Mouse (Mus musculus) left cerebral cortex, adult 18-20 months (tissue): ENCODE measurements at regions not wholly inside any gene's neighbourhood (a gene's known extent, or its start where the extent isn't known, plus 50 kb on each side); places are given as distances from the start of the nearest gene placed in this dataset.

ENCODE experiments used
- DNase-seq, 2 experiments: peaks; one replicate each; pipeline ENCODE4 v3.0.0; 2021 to 2022; ENCODE audit warnings: low spot score in 2 of 2, mixed read lengths in 1 of 2

DNA sequence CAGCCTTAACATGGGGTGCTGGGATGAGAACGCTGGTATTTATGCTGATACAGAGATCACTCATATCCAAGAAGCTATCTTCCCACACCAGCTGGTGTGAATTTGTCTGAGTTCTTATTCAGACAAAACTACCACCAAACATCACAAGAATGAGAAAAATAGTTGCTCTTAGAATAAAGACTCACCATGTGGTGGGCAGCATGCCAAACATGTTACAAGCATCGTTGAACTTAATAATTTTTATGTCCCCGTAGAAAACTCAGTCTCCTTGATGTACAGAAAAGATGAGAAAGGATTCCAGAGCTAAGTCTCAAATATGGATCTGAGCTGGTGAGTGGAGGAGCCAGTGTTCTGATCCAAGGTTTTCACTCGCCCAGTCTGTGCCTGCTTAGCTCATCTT, 196.5 kb downstream of the Cmpk2 start:
- DNase-seq = no peak

DNA sequence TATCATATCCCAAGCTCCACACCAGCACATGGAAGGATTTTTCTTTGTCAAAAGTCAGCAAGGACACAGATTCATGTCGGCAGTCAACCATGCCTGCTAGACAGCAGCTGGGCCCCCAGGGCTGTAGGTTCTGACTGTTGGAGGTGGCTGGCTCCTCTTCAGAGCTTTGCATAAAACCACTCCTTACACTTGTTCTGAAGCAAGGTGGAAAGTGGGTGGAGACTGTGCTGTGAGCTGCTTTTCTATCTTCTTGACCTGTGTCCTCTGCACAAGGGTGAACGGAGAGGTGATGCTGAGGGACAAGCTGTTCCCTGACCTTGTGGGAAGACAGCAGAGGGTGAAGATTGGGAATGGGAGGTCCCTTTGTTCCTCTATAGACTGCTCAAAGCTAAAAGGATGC, 185.2 kb downstream of the Cmpk2 start:
- no peak for DNase-seq

DNA sequence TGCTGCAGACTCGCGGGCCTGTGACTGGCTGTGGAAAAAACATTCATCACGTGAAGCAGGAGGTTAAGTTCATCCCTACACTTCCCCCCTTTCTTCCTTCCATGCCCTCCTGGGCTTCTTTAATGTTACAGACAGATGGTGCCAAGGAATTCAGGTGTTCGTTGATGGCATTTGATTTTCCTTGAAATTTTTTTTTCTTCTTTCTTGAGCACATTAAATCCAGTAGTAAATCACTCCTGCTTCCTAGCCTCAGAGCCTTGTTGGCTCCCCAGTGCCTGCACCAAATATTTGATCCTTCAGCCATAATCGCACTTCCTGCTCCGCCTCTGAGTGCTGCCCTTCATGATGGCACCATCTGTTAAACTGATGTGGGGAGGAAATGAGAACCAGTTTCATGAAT, 184.8 kb downstream of the Cmpk2 start:
- DNase-seq = no peak

DNA sequence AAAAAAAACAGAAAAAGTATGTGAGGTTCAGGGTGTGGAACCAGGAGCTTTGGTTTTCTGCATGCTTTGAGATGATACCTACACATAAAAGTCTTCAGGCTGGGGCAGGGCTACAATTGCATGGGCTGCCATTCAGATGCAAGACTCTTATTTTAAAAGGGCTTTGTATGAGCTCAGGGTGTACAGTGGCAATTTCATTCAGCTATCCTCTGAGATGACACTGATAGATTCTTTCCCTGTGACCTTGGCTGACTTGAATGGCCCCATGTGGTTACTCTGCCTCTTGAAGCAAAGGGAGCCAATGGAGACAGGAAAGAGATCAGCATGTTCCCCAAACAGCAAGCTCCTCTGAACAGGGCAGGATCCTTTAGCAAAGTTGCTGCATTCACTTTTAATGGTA, 177.1 kb downstream of the Cmpk2 start:
- DNase-seq = no peak

DNA sequence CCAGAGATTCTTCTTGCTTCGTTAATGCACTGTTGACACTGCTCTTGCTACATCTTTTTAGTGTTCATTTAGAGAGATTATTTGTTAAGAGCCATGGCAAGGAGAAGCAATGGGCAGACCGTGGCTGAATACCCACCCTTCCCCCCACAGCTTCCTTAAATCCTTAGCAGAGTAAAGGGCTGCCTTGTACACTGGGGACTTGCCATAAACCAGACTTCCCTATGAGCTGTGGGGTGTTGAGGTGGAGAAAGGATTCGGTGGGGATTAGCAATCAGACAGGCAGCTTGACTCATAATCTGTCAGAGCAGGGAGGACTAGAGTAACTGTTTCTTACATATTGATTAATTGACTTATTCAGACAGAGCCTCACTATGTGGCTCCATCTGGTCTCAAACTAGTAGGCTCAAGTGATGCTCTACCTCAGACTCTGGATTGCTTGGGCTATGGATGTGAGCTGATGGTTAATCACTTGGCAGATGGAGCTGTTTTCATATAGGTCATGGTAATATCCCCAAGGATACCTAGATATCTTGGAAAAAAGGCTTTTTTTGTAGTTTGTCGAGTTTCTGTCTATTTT, 166.7 kb downstream of the Cmpk2 start:
- no peak for DNase-seq

DNA sequence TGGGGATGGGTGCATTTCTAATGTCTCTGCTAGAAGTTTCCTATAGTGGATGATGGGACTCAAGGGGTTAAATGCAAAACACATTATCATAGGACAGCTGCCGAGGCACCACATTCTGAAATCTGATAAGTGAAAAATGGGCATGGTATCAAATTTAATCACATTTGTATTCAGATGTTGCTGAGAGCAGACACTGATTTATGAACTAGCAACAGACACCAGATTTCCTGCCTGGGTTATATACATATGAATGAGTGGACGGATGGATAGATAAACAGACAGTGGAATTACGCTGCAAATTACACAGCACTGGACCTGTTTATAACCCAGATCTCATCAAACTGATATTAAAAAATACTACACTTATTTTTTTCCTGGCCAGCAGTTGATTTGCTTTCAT, 166.2 kb downstream of the Cmpk2 start:
- no peak for DNase-seq

DNA sequence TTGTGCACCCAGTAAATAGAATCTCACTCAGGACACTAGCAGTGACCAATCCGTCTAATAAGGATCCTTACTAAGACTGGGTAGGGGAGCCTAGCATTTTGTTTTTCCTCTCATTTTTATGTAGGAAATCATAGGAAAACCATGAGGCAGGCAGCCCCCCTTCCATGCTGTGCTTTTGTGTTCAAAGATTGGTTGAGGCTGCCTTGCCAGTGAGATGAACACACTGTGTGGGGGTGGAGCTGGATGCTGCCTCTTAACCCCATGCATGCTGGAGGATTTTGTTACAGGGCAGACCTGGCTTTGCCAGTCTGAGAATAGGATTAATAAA, 162.8 kb downstream of the Cmpk2 start:
- DNase-seq = no peak

DNA sequence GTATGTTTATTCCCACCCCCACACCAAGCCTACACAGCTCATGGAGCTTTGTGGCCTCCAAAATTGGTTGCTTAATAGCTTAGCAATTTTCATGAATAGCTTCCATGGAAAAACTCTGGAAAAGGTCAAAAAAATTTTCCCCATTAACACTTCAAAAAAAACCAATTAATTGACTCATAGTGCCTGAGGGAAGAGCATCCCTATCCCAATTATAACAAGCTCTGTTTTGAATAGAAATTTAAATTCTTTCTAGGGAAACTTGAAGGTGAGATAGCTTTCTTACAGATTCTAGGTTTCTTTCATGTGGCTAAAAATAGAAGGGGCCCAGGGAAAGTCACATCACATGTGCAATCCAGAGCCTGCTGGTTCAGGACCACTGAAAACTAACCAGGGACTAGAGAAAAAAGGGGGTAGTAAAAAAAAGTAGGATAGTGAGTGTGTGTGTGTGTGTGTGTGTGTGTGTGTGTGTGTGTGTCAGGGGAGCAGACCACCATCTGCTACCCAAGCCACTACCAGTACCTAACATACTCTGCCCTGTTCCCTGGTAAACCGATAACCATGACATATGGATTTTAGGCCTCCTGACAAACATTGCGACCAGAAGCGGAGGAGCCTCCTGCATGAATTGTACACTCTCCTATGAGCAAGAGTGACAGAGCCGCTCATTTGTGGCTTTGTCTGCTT, 162.2 kb downstream of the Cmpk2 start:
- DNase-seq = no peak

DNA sequence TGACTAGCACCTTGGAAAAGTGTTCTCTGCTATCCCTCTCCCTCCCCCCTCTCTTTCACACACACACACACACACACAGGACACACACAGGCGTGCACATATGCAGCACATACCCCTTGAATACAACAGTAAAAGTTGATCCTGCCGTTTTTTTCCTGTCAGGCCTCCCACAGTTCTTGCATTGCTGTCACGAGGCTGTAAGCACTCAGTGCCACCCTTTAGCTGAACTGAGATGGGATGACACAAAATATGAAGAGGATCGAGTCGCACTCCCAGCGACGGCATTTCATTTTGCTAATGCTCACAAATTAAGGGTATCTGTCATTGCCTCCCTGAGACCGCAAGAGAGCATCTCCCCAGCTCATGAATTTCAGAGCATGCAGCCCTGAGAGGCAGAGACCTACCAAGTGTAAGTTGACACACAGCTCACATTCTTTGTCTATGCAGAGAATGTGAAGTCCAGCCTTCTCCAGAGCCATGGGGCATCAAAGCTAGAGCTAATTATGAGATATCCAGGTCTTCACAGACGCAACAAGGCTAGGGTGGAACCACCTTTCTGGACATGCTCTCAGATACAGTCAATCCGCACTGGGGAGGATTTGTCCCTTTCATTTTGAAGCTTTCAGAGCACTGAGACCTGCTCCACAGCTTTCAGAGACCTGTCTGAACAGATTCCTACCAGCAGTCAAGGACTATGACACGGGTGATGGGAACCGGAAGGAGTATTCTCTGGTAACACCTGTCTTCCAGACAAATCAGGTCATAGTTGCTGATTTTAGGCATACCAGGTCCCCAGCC, 152.3 kb downstream of the Cmpk2 start:
- DNase-seq = peak in 1 of 2 experiments; percentile 11

DNA sequence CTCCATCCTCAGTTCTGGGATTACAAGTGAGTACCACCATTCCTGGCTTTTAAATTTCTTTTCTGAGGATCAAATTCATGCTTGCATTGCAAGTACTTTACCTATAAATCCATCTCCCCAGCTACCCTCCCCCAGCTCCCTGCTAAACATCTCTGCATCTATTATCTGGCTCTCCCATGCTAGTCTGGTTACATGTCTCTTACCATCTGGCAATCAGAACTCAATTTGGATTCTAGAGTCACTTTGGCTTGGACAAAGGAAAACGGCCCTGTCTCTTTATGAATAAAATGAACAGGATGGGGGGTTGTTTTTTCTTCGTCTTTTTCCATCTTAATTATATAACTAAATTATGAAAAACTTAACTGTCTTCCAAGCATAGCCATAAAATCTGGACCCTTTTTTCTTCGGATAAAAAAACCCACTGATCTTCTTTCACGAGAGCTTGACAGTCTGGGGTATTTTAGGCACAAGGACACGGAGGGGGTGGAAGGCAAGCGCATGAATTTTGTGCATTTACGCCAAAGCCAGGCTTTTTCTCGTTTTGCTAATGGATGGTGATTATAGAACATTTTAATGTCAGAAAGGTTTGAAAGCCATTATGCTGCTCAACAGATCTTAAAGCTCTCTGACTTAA, 151.6 kb downstream of the Cmpk2 start:
- peak in 1 of 2 experiments; percentile 16 for DNase-seq

DNA sequence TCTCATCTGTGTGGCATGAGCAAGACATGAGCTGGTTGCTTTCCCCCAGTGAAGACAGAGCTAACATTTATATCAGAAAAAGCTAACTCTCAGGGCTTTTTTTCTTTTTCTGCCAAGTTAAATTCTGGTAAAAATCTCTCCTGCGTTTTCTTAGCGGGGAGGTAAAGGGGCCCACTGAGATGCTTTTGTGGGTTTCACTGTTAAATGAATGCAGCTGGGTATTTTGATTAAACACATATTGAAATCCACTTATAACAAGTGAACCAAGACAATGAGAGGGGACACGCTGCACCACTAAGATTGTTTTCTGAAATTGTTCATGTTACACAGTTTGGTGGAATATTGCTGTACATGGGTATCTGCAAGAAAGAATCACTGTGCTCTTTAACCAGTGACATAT, 149.0 kb downstream of the Cmpk2 start:
- no peak for DNase-seq

DNA sequence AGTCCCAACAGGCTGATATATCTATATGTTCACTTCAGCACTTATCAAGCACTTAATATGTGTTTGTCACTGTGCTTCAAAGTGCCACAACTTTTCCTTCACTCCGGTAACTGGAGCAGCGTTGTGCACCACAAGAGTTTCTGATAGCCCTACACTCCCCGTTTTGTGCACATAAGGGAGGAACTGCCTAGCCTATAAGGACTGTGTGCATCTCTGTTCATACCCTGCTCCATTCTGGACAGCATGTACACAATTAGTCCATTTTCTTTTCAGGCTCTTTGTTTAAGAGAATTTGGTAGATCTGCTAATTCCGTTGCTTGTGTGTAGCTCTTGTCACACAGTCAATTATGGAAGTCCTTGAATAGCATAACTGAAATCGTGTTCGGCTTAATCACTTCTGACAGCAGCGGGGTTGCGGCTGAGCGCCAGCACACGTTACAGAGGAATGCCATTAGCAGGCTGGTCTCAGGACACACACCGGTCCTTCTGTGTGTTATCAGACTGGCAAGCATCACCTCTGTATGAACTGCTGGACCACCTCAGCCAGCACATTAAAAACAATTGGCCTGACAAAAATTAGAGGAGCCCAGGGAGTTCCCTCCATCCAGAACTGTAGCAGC, 144.2 kb downstream of the Cmpk2 start:
- DNase-seq = no peak

DNA sequence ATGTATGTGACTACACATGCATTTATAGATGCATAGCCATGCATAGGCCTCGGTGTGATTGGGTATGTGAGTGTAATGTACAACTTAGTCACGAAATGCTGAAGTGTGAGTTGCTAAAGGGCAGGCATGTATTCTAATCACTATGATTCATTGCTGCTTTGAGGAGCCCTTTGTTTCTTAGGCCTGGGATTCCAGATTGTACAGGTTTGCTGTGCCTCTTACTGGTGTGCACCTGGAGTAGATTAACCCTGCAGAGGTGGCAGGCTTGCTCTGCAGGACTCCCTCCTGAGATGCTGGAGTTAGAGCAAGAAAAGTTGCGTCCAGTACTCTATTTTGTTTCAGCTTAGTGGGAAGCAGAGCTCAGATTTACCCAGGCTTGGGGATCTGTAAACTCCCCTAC, 141.1 kb downstream of the Cmpk2 start:
- no peak for DNase-seq

DNA sequence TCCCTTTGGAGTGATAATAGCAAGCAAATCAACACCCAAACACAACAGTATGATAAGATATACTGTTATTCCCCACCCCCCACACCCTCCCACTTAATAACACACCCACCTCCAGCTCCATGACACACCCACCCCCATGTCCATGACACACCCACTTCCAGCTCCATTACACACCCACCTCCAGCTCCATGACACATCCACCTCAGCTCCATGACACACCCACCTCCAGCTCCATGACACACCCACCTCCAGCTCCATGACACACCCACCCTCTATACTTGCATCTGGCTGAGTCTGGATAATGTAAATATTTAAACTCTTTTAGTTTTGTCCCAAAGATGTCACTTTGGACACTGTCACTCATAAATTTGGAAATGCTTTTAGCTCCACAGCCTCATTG, 129.5 kb downstream of the Cmpk2 start:
- no peak for DNase-seq

DNA sequence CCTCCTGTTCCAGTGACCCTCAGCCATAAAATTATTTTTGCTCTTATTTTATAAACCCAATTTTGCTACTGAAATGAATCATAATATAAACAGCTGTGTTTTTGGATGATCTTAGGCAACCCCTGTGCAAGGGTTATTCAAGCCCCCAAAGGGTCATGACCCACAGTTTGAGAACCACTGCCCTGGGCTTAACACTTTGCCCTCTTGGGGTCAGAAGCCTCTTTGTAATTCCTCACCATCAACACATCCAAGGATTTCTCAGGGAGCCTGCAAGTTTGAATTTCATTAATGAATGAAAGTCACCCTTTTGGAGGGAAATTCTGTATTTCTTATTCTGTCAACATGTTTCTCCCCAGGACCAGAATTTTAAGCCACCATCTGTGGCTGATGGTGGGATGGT, 123.1 kb downstream of the Cmpk2 start:
- no peak for DNase-seq

DNA sequence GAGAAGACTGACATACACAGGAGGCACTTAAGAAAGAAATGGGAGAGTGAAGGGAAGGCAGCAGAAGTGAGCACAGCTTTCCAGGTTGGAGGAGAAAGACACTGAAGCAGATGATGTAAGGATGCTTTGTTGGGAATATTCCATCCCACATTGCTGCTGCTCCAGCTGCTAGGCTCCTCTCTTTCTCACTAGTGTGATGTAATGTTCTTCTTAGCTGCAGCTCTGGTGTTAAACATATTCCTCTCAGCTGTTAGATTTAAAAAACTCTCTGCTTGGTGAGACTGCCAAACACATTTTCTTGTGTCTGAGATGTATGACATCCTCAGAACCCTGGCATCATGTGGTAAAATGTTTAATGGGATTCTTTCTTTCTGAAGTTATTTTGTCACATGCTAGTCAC, 120.1 kb downstream of the Cmpk2 start:
- peak; percentile 5 to 47 for DNase-seq

DNA sequence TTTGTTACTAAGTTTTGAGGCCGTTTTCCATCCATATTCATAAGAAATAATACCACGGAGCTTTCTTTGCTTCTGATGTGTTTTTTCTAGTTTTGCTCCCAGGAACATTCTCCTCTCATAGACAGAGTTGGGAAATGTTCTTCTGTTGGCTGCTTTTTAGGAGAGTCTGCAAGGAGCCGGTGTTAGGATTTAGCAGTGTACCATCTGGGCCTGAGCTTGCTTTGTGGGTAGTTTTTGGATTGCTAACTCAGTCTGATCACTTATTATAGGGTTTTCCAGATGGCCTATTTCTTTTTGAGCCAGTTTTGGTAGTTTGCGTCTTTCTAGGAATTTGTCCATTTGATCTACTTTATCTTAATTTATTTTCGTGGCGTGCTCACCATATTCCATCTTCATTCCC, 108.4 kb downstream of the Cmpk2 start:
- DNase-seq = peak; percentile 16 to 49

DNA sequence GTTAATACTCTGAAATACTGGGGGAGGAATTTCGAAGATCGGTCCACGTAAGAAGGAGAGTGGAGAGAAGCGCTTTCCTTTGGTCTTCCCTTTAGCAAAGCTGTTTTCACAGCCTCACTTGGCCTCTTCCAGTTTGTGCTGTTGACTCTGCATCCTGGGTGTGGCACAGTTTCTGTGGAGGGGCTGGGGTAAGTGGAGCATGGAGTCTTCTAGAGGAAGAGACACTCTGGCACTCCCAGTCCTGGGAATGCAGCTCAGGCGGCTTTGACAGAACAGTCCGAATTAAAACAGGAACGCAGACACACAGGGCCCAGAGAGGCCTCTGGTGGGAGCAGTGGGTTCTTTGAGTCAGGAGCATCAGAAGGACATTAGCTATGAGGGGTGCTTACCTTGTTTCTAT, 102.6 kb downstream of the Cmpk2 start:
- DNase-seq = no peak

DNA sequence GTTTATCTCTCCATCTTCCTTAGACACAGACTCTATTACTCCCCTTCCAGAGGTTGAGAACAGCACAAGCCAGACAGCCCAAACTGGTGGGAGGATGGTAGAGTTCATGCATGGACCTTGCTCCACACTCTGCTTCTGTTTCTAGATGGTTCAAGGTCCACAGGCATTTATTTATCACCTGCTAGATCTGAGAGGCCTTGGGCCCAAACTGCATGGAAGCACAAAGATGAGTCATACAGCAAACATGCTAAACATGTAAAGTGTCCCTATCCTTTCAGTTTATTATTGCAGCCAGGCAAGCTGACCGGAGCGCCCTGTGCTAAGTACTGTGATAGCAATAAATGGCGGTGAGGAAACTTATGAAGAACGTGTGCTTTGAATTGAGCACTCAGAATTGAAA, 98.4 kb downstream of the Cmpk2 start:
- DNase-seq = no peak

DNA sequence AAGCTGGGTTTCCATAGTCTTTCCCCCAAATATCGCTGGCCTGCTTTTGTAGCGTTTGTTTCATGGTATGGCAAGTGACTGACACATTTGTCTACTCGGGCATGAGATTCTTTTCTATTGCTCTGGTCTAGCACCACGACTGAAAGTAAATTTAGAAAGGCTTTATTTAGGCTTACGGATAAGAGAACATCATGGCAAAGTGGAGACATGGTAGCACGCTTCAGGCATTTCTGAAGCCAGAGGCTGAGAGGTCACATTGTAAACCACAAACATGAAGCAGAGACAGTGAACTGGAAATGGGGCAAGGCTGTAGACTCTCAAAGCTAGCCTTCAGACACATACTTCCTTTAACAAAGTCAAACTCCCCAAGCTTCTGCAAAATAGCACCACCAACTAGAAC, 93.9 kb downstream of the Cmpk2 start:
- DNase-seq = no peak

DNA sequence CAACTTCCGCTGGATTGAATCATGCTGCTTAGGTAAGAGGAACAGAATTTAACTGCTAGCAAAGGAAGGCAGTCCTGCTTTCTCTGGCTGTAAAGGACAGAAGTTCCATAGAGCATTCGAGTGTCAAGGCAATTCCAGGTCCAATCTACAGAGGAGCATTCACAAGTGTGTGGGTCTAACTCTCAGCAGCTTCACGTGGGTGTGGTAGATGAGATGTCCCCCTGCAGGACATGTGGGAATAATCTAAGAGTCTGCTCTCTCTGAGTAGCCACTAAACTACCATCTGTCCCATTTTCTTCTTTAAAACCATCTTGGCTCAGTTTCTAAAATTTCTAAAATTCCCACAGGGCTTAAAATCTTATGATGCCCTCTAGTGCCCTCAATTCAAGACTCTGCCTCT, 90.6 kb downstream of the Cmpk2 start:
- no peak for DNase-seq

DNA sequence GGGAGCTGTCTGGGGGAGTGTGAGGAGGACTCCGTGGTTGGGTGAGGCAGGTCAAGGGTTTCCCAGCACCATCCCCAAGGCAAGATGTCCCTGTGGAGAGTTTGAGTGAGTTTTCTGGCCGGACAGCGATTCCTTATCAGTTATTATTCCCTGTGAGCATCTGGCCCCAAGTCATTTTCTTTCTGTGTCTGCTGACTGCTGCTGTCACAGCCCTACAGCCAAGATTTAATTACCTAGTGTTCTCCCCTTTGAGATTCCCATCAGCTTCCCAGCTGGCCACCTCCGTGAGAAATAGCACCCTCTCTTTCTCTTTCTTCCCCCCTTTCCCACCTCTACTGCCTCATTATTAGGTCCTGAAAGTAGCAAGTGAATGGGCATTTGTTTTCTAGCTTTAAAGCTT, 88.4 kb downstream of the Cmpk2 start:
- no peak for DNase-seq
